Mouse (Mus musculus) MEL (cell line): ENCODE results near the gene Zkscan5. TPM values are rescaled to one million over a fixed set of nuclear protein-coding genes. Genes with fewer than 3 reads are reported as not detected.

Source experiments
- DNase-seq: peaks from one replicate; pipeline ENCODE4 v3.0.0; 2011; ENCODE audit warnings: low read depth, low spot score
- H3K27ac ChIP-seq: 2 replicates; pipeline ENCODE4 v1.5.1; 2012; ENCODE audit warnings: low read depth, mild to moderate bottlenecking, control low read depth, low read length, moderate library complexity; ENCODE audit not compliant: control insufficient read depth
- H3K27me3 ChIP-seq, 2 experiments: fragments of 150-350 bp in 1 of 2; sonication (generic) in 1 of 2; 2 replicates each; pipeline ENCODE4 v1.6.1; 2012; ENCODE audit warnings: low read length in 2 of 2, mild to moderate bottlenecking in 2 of 2, improper control_type of control experiment in 1 of 2, moderate library complexity in 1 of 2; ENCODE audit not compliant: insufficient read depth in 2 of 2, control insufficient read depth in 1 of 2
- H3K36me3 ChIP-seq, 2 experiments: 2 replicates each; pipeline ENCODE4 v1.6.1; 2012 to 2014; ENCODE audit warnings: low read length in 2 of 2, improper control_type of control experiment in 1 of 2, inconsistent platforms in 1 of 2, mild to moderate bottlenecking in 1 of 2; ENCODE audit not compliant: insufficient read depth in 2 of 2, control insufficient read depth in 1 of 2
- H3K4me1 ChIP-seq, 2 experiments: fragments of 150-350 bp in 1 of 2; sonication (generic) in 1 of 2; 2 replicates each; pipeline ENCODE4 v1.6.1; 2012; ENCODE audit warnings: low read length in 2 of 2, improper control_type of control experiment in 1 of 2, mild to moderate bottlenecking in 1 of 2; ENCODE audit not compliant: insufficient read depth in 2 of 2, control insufficient read depth in 1 of 2
- H3K4me3 ChIP-seq, 2 experiments: fragments of 150-350 bp in 1 of 2; sonication (generic) in 1 of 2; 2 replicates each; pipeline ENCODE4 v1.5.1; 2012; ENCODE audit warnings: low read depth in 2 of 2, low read length in 2 of 2, mild to moderate bottlenecking in 2 of 2, moderate library complexity in 2 of 2, control low read depth in 1 of 2, improper control_type of control experiment in 1 of 2; ENCODE audit not compliant: control insufficient read depth in 1 of 2, insufficient read depth in 1 of 2
- H3K79me2 ChIP-seq: 2 replicates; pipeline ENCODE4 v1.6.1; 2012; ENCODE audit warnings: mild to moderate bottlenecking, low read length, moderate library complexity; ENCODE audit not compliant: control insufficient read depth, poor library complexity, insufficient read depth
- H3K9ac ChIP-seq: 2 replicates; pipeline ENCODE4 v1.6.1; 2012; ENCODE audit warnings: low read depth, mild to moderate bottlenecking, control low read depth, low read length, moderate library complexity; ENCODE audit not compliant: control insufficient read depth, poor library complexity, severe bottlenecking
- H3K9me3 ChIP-seq: fragments of 150-350 bp; sonication (generic); replicated peaks from 2 replicates; pipeline ENCODE4 v1.6.1; 2012; ENCODE audit warnings: mild to moderate bottlenecking, low read length, improper control_type of control experiment, moderate library complexity; ENCODE audit not compliant: insufficient read depth
- BHLHE40 ChIP-seq: IDR thresholded peaks from 2 replicates; pipeline ENCODE4 v1.6.1; 2012; ENCODE audit warnings: low read depth, mild to moderate bottlenecking, inconsistent platforms, low read length, improper control_type of control experiment, borderline replicate concordance
- CHD1 ChIP-seq: IDR thresholded peaks from 2 replicates; pipeline ENCODE4 v1.6.1; 2012; ENCODE audit warnings: low read depth, mild to moderate bottlenecking, inconsistent platforms, low read length, improper control_type of control experiment
- CHD2 ChIP-seq: IDR thresholded peaks from 2 replicates; pipeline ENCODE4 v1.6.1; 2011; ENCODE audit warnings: low read length, improper control_type of control experiment
- E2F4 ChIP-seq: IDR thresholded peaks from 2 replicates; pipeline ENCODE4 v1.6.1; 2011; ENCODE audit warnings: low read depth, low read length, improper control_type of control experiment, borderline replicate concordance
- ELF1 ChIP-seq: IDR thresholded peaks from 2 replicates; pipeline ENCODE4 v1.6.1; 2014; ENCODE audit warnings: low read depth, mild to moderate bottlenecking, inconsistent platforms, low read length, improper control_type of control experiment, moderate library complexity
- HCFC1 ChIP-seq: IDR thresholded peaks from 2 replicates; pipeline ENCODE4 v1.6.1; 2012; ENCODE audit warnings: low read depth, mild to moderate bottlenecking, inconsistent platforms, low read length, improper control_type of control experiment, moderate library complexity
- MAZ ChIP-seq: IDR thresholded peaks from 2 replicates; pipeline ENCODE4 v1.6.1; 2012; ENCODE audit warnings: low read depth, mild to moderate bottlenecking, inconsistent platforms, low read length, improper control_type of control experiment
- MXI1 ChIP-seq: IDR thresholded peaks from 2 replicates; pipeline ENCODE4 v1.6.1; 2011; ENCODE audit warnings: mild to moderate bottlenecking, low read depth, low read length, improper control_type of control experiment
- MYB ChIP-seq: IDR thresholded peaks from 2 replicates; pipeline ENCODE4 v1.6.1; 2011; ENCODE audit warnings: mild to moderate bottlenecking, low read depth, low read length, improper control_type of control experiment
- MYC ChIP-seq: IDR thresholded peaks from 2 replicates; pipeline ENCODE4 v1.6.1; 2011; ENCODE audit warnings: low read depth, mild to moderate bottlenecking, low read length, improper control_type of control experiment, moderate library complexity
- POLR2A ChIP-seq, 2 experiments: IDR thresholded peaks; 2 replicates each; pipeline ENCODE4 v1.6.1; 2011 to 2012; ENCODE audit warnings: low read length in 2 of 2, mild to moderate bottlenecking in 2 of 2, control low read depth in 1 of 2, improper control_type of control experiment in 1 of 2, low read depth in 1 of 2, moderate library complexity in 1 of 2; ENCODE audit not compliant: control insufficient read depth in 1 of 2, insufficient read depth in 1 of 2, poor library complexity in 1 of 2
- POLR2AphosphoS5 ChIP-seq: IDR thresholded peaks from 2 replicates; pipeline ENCODE4 v1.6.1; 2012; ENCODE audit warnings: low read depth, borderline replicate concordance, mild to moderate bottlenecking, inconsistent platforms, low read length, moderate library complexity, mixed read lengths
- RAD21 ChIP-seq: IDR thresholded peaks from 2 replicates; pipeline ENCODE4 v1.6.1; 2011; ENCODE audit warnings: mild to moderate bottlenecking, low read depth, low read length, improper control_type of control experiment
- TAL1 ChIP-seq: IDR thresholded peaks from 2 replicates; pipeline ENCODE4 v1.6.1; 2012; ENCODE audit warnings: mild to moderate bottlenecking, inconsistent platforms, low read length, moderate library complexity, mixed read lengths
- TCF12 ChIP-seq: IDR thresholded peaks from 2 replicates; pipeline ENCODE4 v1.6.1; 2014; ENCODE audit warnings: low read depth, mild to moderate bottlenecking, inconsistent platforms, low read length, improper control_type of control experiment, moderate library complexity
- UBTF ChIP-seq: IDR thresholded peaks from 2 replicates; pipeline ENCODE4 v1.6.1; 2012; ENCODE audit warnings: low read depth, mild to moderate bottlenecking, inconsistent platforms, low read length, improper control_type of control experiment, moderate library complexity, borderline replicate concordance; ENCODE audit not compliant: insufficient read depth
- USF1 ChIP-seq: IDR thresholded peaks from 2 replicates; pipeline ENCODE4 v1.6.1; 2014; ENCODE audit warnings: low read depth, mild to moderate bottlenecking, inconsistent platforms, low read length, improper control_type of control experiment, moderate library complexity
- ZC3H11A ChIP-seq: IDR thresholded peaks from 2 replicates; pipeline ENCODE4 v1.6.1; 2012; ENCODE audit warnings: low read depth, mild to moderate bottlenecking, inconsistent platforms, low read length, improper control_type of control experiment
- ZKSCAN1 ChIP-seq: IDR thresholded peaks from 2 replicates; pipeline ENCODE4 v1.6.1; 2012; ENCODE audit warnings: low read depth, mild to moderate bottlenecking, inconsistent platforms, low read length, improper control_type of control experiment, moderate library complexity
- polyA plus RNA-seq, 2 experiments: library from polyadenylated mRNA; stranded (reverse) in 1 of 2; unstranded in 1 of 2; fragments of >175 nt in 1 of 2; fragments of >200 nt in 1 of 2; gene quantifications; 2 replicates each; pipeline versions ENCODE4 v1.2.1 to v1.2.4; 2012; ENCODE audit warnings: low replicate concordance in 2 of 2, low read depth in 1 of 2; ENCODE audit not compliant: insufficient read length in 2 of 2, insufficient read depth in 1 of 2, missing spikeins in 1 of 2
- total RNA-seq: library from RNA; depleted of rRNA; stranded (reverse); fragments of 300-350 nt; gene quantifications from 2 replicates; pipeline ENCODE4 v1.2.3, GENCODE M21; 2012

Gene Zkscan5
- total and polyA plus RNA-seq, 3 experiments = 8.7 to 9.8 TPM; not detected in 1

DNA sequence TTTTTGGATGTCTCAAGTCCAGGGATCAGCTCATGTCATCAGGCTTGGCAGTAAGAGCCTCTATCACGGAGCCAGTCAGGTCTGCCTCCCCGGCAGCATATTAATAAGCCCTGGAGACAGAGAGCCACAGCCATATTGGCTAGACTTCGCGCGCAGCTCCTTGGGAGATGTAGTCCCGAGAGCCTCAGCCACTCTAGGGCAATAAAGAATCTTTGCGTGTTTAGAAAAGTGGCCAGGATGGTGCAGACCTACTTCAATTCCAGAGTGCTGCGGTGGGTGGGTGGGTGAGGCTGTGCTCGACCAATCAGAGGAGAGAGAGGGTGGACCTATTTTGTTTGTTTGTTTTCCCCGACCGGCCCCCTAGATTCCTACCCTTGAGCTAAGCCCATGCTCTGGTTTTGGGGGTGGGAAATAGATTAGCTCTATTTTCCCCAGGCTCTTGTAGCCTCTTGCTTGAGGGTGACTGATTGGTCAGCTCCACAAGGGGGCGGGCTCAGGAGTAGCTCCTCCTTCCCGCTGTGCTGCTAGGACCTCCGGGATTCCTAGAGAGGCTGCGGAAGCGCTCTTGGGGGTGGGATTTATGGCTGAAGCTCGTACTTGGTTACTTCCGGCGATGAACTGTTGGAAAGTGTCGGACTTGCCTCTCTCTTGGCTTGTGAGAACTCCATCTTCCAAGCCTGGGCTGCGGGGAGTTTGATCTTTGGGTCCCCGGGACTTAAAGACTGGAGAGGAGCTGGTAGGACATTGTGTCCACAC lies at the start of gene Zkscan5 (continued):
- no peak; the same call in 1 of the 2 replicates for TF ChIP-seq MAZ
- TF ChIP-seq MYC = peak; percentile 52; the same call in 1 of the 2 replicates
- TF ChIP-seq ZKSCAN1 = no peak
- TF ChIP-seq UBTF = no peak
- TF ChIP-seq, all 39 proteins: peak for 21

DNA sequence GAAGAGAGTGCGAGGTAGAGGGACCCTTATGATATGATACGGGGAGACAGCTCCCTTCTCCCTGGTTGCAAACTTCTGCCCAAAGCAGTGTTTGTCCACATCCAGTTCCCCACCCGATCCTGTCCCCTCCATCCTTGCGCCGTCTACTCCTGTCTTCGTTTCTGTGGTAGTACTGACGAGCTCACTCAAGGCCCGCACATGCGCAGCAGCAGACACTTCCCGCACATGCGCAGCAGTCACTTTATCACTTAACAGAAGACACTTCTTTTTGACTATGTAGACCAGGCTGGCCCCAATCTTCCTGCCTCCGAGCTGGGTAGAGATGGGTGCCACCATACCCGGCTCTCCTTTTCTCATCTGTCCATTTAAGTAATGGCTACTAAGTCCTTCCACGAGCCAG lies 43.0 kb upstream of the Zkscan5 start:
- Histone ChIP-seq H3K27ac (no peak overlapping the region), H3K9ac (no peak overlapping the region), H3K79me2 (peaks cover 5% of the 10 kb centered on the region), H3K27me3 (no peaks in the 10 kb centered on the region), H3K36me3 (peaks cover 4% of the 10 kb centered on the region in 2 experiments; a peak in 3 of 4 replicates), H3K9me3 (no peaks in the 10 kb centered on the region), H3K4me1 (peaks cover 0 to 4% of the 10 kb centered on the region in 2 experiments; a peak in 3 of 4 replicates), H3K4me3 (no peak overlapping the region)
- TF ChIP-seq USF1 (no peak), ZKSCAN1 (no peak), POLR2A (IDR thresholded peaks at IDR 0.05; ENCODE audit: control insufficient read depth in 1 of 2, insufficient read depth in 1 of 2, low read depth in 1 of 2, low read length in 2 of 2, poor library complexity in 1 of 2) (no peak), RAD21 (no peak), ZC3H11A (no peak), MYB (no peak), BHLHE40 (no peak), POLR2AphosphoS5 (no peak), MXI1 (no peak), CHD1 (no peak), CHD2 (no peak), UBTF (no peak), ELF1 (no peak), HCFC1 (no peak), TCF12 (no peak), TAL1 (no peak), E2F4 (no peak)
- DNase-seq = no peak
